Mouse (Mus musculus): Measurements from ENCODE around the gene Cryzl2. TPM values are rescaled to one million over a fixed set of nuclear protein-coding genes. Genes with fewer than 3 reads are reported as not detected.

The Cryzl2 gene
- 11.5 TPM for polyA plus RNA-seq (2015; fragmentation: Illumina TruSeq; extraction: RNeasy Lipid Tissue Mini Kit (QIAGEN cat#74804); ENCODE audit: low read depth, low replicate concordance)

GRCm38 (mm10) chr1:157458421-157459208 is at the start of gene Cryzl2:
TSS of gene Cryzl2 (plus strand) at chr1:157458577.

GRCm38 (mm10) chr1:157412454-157413369 is 45.7 kb upstream of the Cryzl2 start, which contains the start of gene Rasal2:
TSS of gene Rasal2 (minus strand) at chr1:157412595.

GRCm38 (mm10) chr1:157506522-157506921 is 48.1 kb downstream of the Cryzl2 start, which contains the start of gene Sec16b:
TSS of gene Sec16b (plus strand) at chr1:157506728.

Other genes with a start within 250 kb of the Cryzl2 start
- gene Rasal2, start 46.0 kb upstream of the Cryzl2 start, polyA plus RNA-seq (2015; fragmentation: Illumina TruSeq; extraction: RNeasy Lipid Tissue Mini Kit (QIAGEN cat#74804); ENCODE audit: low read depth, low replicate concordance) = 30.4 TPM
- gene Sec16b, start 48.2 kb downstream of the Cryzl2 start, polyA plus RNA-seq (2015; fragmentation: Illumina TruSeq; extraction: RNeasy Lipid Tissue Mini Kit (QIAGEN cat#74804); ENCODE audit: low read depth, low replicate concordance) = 0.67 TPM